Mouse (Mus musculus): ENCODE results near the gene Pbx1. TPM values are rescaled to one million over a fixed set of nuclear protein-coding genes. Genes with fewer than 3 reads are reported as not detected.

Pbx1 gene
- polyA plus RNA-seq, 1 experiment from 2014 or later = 4.0 TPM

DNA sequence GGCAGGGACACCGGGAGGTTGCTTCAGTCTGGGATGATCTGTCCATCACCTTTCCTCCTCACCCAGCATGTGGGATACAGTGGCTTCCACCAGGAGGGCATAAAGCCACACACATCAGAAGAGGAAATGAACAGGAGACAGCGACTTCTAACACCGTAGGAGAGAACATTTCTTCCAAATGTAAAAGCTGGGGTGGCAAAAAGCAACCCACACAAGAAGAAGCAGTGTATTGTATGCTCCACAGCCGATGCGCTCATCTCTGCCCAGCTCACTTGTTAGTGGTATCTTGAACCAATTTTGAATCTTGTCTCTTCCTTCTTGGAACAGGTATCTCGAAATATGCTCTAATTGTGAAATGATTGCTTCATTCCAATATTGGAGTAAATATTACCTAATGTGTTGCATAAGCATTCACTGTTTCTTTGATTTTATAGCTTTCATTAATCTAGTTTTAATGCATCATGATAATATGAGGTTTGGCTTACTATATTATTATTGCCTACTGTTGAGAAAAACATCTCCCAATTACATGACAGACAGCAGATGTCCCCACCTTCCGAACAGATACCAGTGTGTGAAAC is 95.7 kb downstream of the Pbx1 start:
- Histone ChIP-seq H3K4me3 (ENCODE audit: low read depth, low read length) (no peak overlapping the region), H3K9me3 (ENCODE audit: low read length) (no peaks in the 10 kb centered on the region), H3K4me2 (ENCODE audit: low read depth, low read length) (no peak overlapping the region), H3K4me1 (ENCODE audit: insufficient read depth) (peaks cover 4% of the 10 kb centered on the region; the same call in 1 of the 2 replicates), H3K9ac (replicated peaks) (no peak overlapping the region), H3K27me3 (ENCODE audit: insufficient read depth, low read length) (no peaks in the 10 kb centered on the region), H3K36me3 (replicated peaks; ENCODE audit: insufficient read depth, low read length) (no peaks in the 10 kb centered on the region), H3K27ac (ENCODE audit: low read depth) (no peak overlapping the region)
- no peak for TF ChIP-seq CTCF (IDR thresholded peaks at IDR 0.05; ENCODE audit: low read depth)
- no peak for TF ChIP-seq EP300 (IDR thresholded peaks at IDR 0.05; ENCODE audit: low read depth)
- DNase-seq = no peak
- WGBS (ENCODE audit: insufficient replicate concordance) = 75% methylated on average over 7 of the region's 7 CpGs
- no peak for ATAC-seq

DNA sequence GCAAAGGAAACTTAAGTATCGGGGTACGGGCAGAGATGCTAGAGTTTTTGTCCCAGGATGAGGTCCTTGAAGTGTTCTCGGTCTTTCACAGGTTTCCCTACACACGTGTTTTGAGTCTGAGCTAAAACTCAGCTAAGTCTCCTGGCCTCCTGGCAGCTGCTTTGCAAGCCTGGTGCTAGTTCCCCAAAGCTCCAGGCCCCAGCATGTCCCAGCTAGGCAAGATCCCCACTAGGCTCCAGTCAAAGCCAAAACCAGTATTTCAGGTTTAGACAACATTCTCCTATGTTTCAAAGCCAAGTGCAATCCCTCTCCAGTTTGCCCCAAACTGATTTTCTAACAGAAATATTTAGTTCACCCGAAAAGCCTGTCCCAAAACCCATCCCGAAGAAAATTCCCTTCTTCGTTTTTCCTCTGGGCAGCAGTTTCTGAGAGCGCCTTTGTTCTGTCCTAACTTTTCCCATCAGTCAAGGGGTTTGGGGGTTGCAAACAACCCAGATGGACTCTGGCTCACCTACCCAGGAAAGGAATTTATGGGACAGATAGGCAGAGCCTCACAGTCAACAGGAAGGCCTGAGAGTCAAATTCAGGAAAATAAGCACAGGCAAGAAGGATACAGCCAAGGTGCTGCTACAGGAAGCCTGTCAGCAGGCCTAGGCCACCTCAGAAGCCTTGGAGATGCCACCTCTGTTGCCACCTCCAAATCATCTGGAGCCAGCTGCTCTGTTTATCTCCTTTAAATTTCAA is 97.1 kb downstream of the Pbx1 start:
- Histone ChIP-seq H3K4me1 (ENCODE audit: insufficient read depth) (peaks cover 4% of the 10 kb centered on the region; the same call in 1 of the 2 replicates), H3K9ac (replicated peaks) (no peak overlapping the region), H3K9me3 (ENCODE audit: low read length) (no peaks in the 10 kb centered on the region), H3K4me2 (ENCODE audit: low read depth, low read length) (no peak overlapping the region), H3K27ac (ENCODE audit: low read depth) (no peak overlapping the region), H3K4me3 (ENCODE audit: low read depth, low read length) (no peak overlapping the region), H3K36me3 (replicated peaks; ENCODE audit: insufficient read depth, low read length) (no peaks in the 10 kb centered on the region), H3K27me3 (ENCODE audit: insufficient read depth, low read length) (no peaks in the 10 kb centered on the region)
- WGBS (ENCODE audit: insufficient replicate concordance) = 81% methylated on average over 8 of the region's 8 CpGs
- ATAC-seq (no peak), DNase-seq (no peak)
- no peak for TF ChIP-seq CTCF (IDR thresholded peaks at IDR 0.05; ENCODE audit: low read depth)
- no peak for TF ChIP-seq EP300 (IDR thresholded peaks at IDR 0.05; ENCODE audit: low read depth)

DNA sequence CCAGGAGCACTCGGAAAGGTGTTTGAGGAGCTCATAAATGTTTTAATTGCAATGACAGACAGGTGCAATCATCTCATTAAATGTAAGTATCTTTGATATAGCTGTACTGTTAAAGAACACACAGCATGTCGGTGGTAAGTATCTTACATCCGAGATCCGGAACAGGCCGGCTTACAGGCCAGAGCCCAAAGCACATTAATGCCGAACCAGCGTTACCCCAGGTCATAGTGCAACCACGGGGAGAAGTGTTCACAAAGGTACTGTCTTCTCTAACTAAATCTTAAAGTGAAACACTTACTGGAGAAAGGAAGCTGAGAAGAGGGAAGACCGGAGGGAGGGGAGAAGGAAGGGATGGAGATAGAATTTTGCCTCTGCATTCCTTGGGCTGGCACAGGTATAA is 100.0 kb downstream of the Pbx1 start:
- no peak overlapping the region for H3K27ac ChIP-seq (ENCODE audit: low read depth)
- H3K9ac ChIP-seq (replicated peaks) = no peak overlapping the region
- TF ChIP-seq EP300 (IDR thresholded peaks at IDR 0.05; ENCODE audit: low read depth) (no peak), CTCF (IDR thresholded peaks at IDR 0.05; ENCODE audit: low read depth) (no peak)
- H3K9me3 ChIP-seq (ENCODE audit: low read length) = no peaks in the 10 kb centered on the region
- DNase-seq = no peak
- H3K4me1 ChIP-seq (ENCODE audit: insufficient read depth) = peaks cover 4% of the 10 kb centered on the region; the same call in 1 of the 2 replicates
- 87% methylated on average over 9 of the region's 9 CpGs for WGBS (ENCODE audit: insufficient replicate concordance)
- H3K27me3 ChIP-seq (ENCODE audit: insufficient read depth, low read length) = no peaks in the 10 kb centered on the region
- no peak overlapping the region for H3K4me3 ChIP-seq (ENCODE audit: low read depth, low read length)
- no peak overlapping the region for H3K4me2 ChIP-seq (ENCODE audit: low read depth, low read length)
- H3K36me3 ChIP-seq (replicated peaks; ENCODE audit: insufficient read depth, low read length) = no peaks in the 10 kb centered on the region
- no peak for ATAC-seq

DNA sequence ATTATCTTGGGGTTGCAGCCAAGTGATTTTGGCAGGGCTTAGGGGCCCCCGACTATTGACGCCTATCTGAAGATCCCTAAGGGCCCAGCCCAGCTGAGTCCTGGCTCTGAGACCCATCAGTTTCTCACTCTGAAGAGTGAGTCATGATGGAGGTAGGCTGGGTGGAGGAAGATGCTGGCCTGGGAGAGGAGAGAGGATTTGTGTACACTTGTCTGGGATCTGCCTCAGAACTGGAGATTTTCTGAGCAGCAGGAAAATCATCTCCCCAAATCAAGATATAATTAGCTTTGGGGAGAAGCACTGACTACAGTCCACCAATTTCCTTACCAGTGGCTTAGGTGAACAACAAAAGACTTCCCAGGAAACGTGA is 103.8 kb downstream of the Pbx1 start:
- 53% methylated on average over 3 of the region's 3 CpGs for WGBS (ENCODE audit: insufficient replicate concordance)
- Histone ChIP-seq H3K27ac (ENCODE audit: low read depth) (no peak overlapping the region), H3K9ac (replicated peaks) (no peak overlapping the region), H3K4me1 (ENCODE audit: insufficient read depth) (no peaks in the 10 kb centered on the region), H3K4me2 (ENCODE audit: low read depth, low read length) (no peak overlapping the region), H3K4me3 (ENCODE audit: low read depth, low read length) (no peak overlapping the region), H3K36me3 (replicated peaks; ENCODE audit: insufficient read depth, low read length) (no peaks in the 10 kb centered on the region), H3K9me3 (ENCODE audit: low read length) (no peaks in the 10 kb centered on the region), H3K27me3 (ENCODE audit: insufficient read depth, low read length) (no peaks in the 10 kb centered on the region)
- no peak for ATAC-seq
- DNase-seq = no peak
- TF ChIP-seq EP300 (IDR thresholded peaks at IDR 0.05; ENCODE audit: low read depth) (no peak), CTCF (IDR thresholded peaks at IDR 0.05; ENCODE audit: low read depth) (no peak)

DNA sequence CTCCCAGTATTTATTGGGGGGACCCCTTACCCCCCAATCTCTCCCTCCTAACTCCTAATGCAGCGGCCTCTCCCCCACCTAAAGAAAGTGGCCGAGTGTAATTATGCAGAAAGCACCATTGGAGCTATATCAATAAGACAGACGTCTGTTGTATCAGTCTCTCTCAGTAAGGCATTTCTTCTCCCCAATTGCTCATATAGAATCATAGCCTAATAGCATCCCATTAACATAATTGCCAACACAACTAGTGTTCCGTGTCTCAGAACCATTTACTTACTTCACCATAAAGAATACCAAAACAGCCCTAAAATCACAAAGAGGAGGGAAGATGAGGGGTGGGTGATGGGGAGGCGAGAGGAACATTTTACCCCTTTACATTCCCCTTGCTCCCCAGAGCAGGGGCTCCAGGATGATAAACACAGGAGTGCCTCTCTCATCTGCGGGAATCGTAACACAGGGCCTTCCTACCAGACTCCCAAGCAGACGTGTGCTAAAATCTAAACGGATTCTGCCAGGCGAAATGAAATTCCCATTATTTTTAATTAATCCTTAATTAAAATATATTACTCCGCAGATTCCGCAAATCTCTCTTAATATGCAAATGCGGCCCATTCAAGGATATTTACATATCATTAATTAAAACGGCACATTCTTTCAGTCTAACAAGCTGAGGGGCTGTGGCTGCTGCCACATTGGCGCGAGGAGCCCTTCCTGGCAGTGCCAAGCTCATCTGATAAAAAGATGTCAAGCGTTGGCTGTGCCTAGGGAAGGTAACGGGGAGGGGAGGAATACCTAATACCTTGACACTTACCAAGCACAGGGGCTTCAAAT is 104.5 kb downstream of the Pbx1 start:
- DNase-seq (no peak), ATAC-seq (no peak)
- no peak overlapping the region for H3K27ac ChIP-seq (ENCODE audit: low read depth)
- H3K4me2 ChIP-seq (ENCODE audit: low read depth, low read length) = no peak overlapping the region
- no peaks in the 10 kb centered on the region for H3K9me3 ChIP-seq (ENCODE audit: low read length)
- no peaks in the 10 kb centered on the region for H3K27me3 ChIP-seq (ENCODE audit: insufficient read depth, low read length)
- H3K36me3 ChIP-seq (replicated peaks; ENCODE audit: insufficient read depth, low read length) = no peaks in the 10 kb centered on the region
- H3K4me3 ChIP-seq (ENCODE audit: low read depth, low read length) = no peak overlapping the region
- TF ChIP-seq EP300 (IDR thresholded peaks at IDR 0.05; ENCODE audit: low read depth) (no peak), CTCF (IDR thresholded peaks at IDR 0.05; ENCODE audit: low read depth) (no peak)
- H3K4me1 ChIP-seq (ENCODE audit: insufficient read depth) = no peaks in the 10 kb centered on the region
- H3K9ac ChIP-seq (replicated peaks) = no peak overlapping the region
- WGBS (ENCODE audit: insufficient replicate concordance) = 82% methylated on average over 18 of the region's 18 CpGs

DNA sequence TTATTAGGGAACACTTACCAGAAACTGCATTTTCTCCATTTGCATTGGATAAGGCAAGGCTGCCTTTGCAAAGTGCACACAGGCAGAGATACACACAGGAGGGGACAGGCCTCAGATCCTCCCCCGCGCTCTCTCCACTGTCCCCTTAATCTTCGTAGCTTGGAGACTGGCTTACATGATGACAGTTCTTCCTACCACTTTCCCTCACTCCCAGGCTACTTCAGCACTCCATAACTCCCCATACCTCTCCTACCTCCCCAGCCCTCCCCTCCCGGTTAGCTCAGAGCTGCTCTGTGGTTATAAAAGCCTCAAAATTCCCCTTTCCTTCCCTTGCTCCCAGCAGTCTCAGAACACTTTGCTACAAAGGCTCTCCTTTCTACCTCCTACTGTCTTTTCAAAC is 106.3 kb downstream of the Pbx1 start:
- no peak overlapping the region for H3K4me3 ChIP-seq (ENCODE audit: low read depth, low read length)
- 85% methylated on average over 4 of the region's 4 CpGs for WGBS (ENCODE audit: insufficient replicate concordance)
- ATAC-seq = no peak

More for the DNA sequence above, 106.3 kb downstream of the Pbx1 start:
- Histone ChIP-seq H3K9me3 (ENCODE audit: low read length) (no peaks in the 10 kb centered on the region), H3K4me1 (ENCODE audit: insufficient read depth) (no peaks in the 10 kb centered on the region), H3K36me3 (replicated peaks; ENCODE audit: insufficient read depth, low read length) (no peaks in the 10 kb centered on the region), H3K27ac (ENCODE audit: low read depth) (no peak overlapping the region), H3K9ac (replicated peaks) (no peak overlapping the region), H3K27me3 (ENCODE audit: insufficient read depth, low read length) (no peaks in the 10 kb centered on the region), H3K4me2 (ENCODE audit: low read depth, low read length) (no peak overlapping the region)
- DNase-seq = no peak
- TF ChIP-seq CTCF (IDR thresholded peaks at IDR 0.05; ENCODE audit: low read depth) (no peak), EP300 (IDR thresholded peaks at IDR 0.05; ENCODE audit: low read depth) (no peak)
